Mouse (Mus musculus) forebrain, postnatal 0 days (tissue): ENCODE data around the gene Tmcc1. TPM values are rescaled to one million over a fixed set of nuclear protein-coding genes. Genes with fewer than 3 reads are reported as not detected.

Experiments
- ATAC-seq: fragments of 200-750 bp; cut with Nextera tagmentation; 2 replicates; pipeline ENCODE4 v1.8.0; 2017; ENCODE audit warnings: mild to moderate bottlenecking, moderate library complexity
- DNase-seq: peaks from one replicate; pipeline ENCODE4 v3.0.0-alpha.2; 2015
- H3K27ac ChIP-seq: fragments of 300-500 bp; sonication (generic); 2 replicates; pipeline ENCODE4 v1.5.1; 2014; ENCODE audit warnings: low read depth, mild to moderate bottlenecking, antibody characterized with exemption, low read length, moderate library complexity, mixed read lengths
- H3K27me3 ChIP-seq: fragments of 300-500 bp; sonication (generic); 2 replicates; pipeline ENCODE4 v1.6.1; 2014; ENCODE audit warnings: mild to moderate bottlenecking, low read length, mixed read lengths; ENCODE audit not compliant: insufficient read depth
- H3K36me3 ChIP-seq: fragments of 300-500 bp; sonication (generic); 2 replicates; pipeline ENCODE4 v1.6.1; 2014; ENCODE audit warnings: mild to moderate bottlenecking, moderate library complexity; ENCODE audit not compliant: insufficient read depth
- H3K4me1 ChIP-seq: fragments of 300-500 bp; sonication (generic); 2 replicates; pipeline ENCODE4 v1.6.1; 2014; ENCODE audit warnings: antibody characterized with exemption; ENCODE audit not compliant: insufficient read depth
- H3K4me2 ChIP-seq: fragments of 300-500 bp; sonication (generic); 2 replicates; pipeline ENCODE4 v1.6.1; 2014; ENCODE audit warnings: low read depth, mild to moderate bottlenecking, moderate library complexity
- H3K4me3 ChIP-seq: fragments of 300-500 bp; sonication (generic); 2 replicates; pipeline ENCODE4 v1.5.1; 2014; ENCODE audit warnings: low read depth, low read length, mixed read lengths
- H3K9ac ChIP-seq: fragments of 300-500 bp; sonication (generic); 2 replicates; pipeline ENCODE4 v1.6.1; 2014; ENCODE audit warnings: mild to moderate bottlenecking
- H3K9me3 ChIP-seq: fragments of 300-500 bp; sonication (generic); 2 replicates; pipeline ENCODE4 v1.6.1; 2016; ENCODE audit warnings: low read length
- CTCF ChIP-seq: sonication (generic); IDR thresholded peaks from 2 replicates; pipeline ENCODE4 v1.5.1; 2016; ENCODE audit warnings: antibody characterized with exemption, control low read depth, low read depth
- WGBS: fragments of 180-500 bp; shearing (Covaris S2); extraction: QIAGEN DNeasy Blood & Tissue Kit; methylation state at CpG from one replicate; pipeline ENCODE4 v1.1.7; 2014; 5-methylcytosine and 5-hydroxymethylcytosine counted together
- polyA plus RNA-seq: library from polyadenylated mRNA; unstranded; fragments of >200 nt; fragmentation: Nextera tagmentation; extraction: Ambion mirVana; gene quantifications from 2 replicates; pipeline ENCODE4 v1.2.1, GENCODE M21; 2015
- total RNA-seq: library from RNA; depleted of rRNA; stranded (reverse); fragments of >200 nt; gene quantifications from 2 replicates; pipeline ENCODE4 v1.2.3, GENCODE M21; 2014

The Tmcc1 gene
- total and polyA plus RNA-seq, 2 experiments from 2014 or later: 13.6 to 48.2 TPM

- peak; percentile 95 for ATAC-seq
- Histone ChIP-seq H3K4me3 (peak overlapping the region; percentile 69), H3K9me3 (no peaks in the 10 kb centered on the region), H3K36me3 (no peaks in the 10 kb centered on the region), H3K9ac (peak overlapping the region; percentile 79), H3K4me2 (peak overlapping the region; percentile 84), H3K27me3 (no peaks in the 10 kb centered on the region), H3K27ac (peak overlapping the region; percentile 80), H3K4me1 (no peaks in the 10 kb centered on the region; the same call in 1 of the 2 replicates)
- no peak for TF ChIP-seq CTCF
- 2% methylated on average over 29 of the region's 29 CpGs for WGBS
- DNase-seq: peak; percentile 71
These were observed 85.6 kb downstream of the Tmcc1 start for GRCm38 (mm10) chr6:116107471-116108358.

GRCm38 (mm10) chr6:116106967-116107470, 86.3 kb downstream of the Tmcc1 start:
- WGBS: 4% methylated on average over 6 of the region's 6 CpGs
- Histone ChIP-seq H3K4me1 (no peaks in the 10 kb centered on the region; the same call in 1 of the 2 replicates), H3K9me3 (no peaks in the 10 kb centered on the region), H3K9ac (peak overlapping the region; percentile 79), H3K27me3 (no peaks in the 10 kb centered on the region), H3K4me3 (peak overlapping the region; percentile 69), H3K36me3 (no peaks in the 10 kb centered on the region), H3K4me2 (peak overlapping the region; percentile 84), H3K27ac (peak overlapping the region; percentile 80)
- ATAC-seq (0 out of 2 replicates have a peak, but pooled peaks have one; percentile 3), DNase-seq (no peak)
- TF ChIP-seq CTCF: no peak

GRCm38 (mm10) chr6:116097579-116097978, 95.7 kb downstream of the Tmcc1 start:
- Histone ChIP-seq H3K9ac (no peak overlapping the region), H3K36me3 (no peaks in the 10 kb centered on the region)
- ATAC-seq: no peak

GRCm38 (mm10) chr6:116089402-116089801, 103.9 kb downstream of the Tmcc1 start:
- Histone ChIP-seq H3K9me3 (no peaks in the 10 kb centered on the region), H3K36me3 (no peaks in the 10 kb centered on the region), H3K9ac (no peak overlapping the region), H3K4me2 (no peak overlapping the region), H3K27me3 (no peaks in the 10 kb centered on the region), H3K27ac (no peak overlapping the region), H3K4me3 (no peak overlapping the region), H3K4me1 (no peaks in the 10 kb centered on the region)
- ATAC-seq (no peak), DNase-seq (no peak)
- TF ChIP-seq CTCF: no peak

More at GRCm38 (mm10) chr6:116097579-116097978, 95.7 kb downstream of the Tmcc1 start:
- no peaks in the 10 kb centered on the region for H3K4me1 ChIP-seq
- 87% methylated on average over 2 of the region's 2 CpGs for WGBS
- H3K27me3 ChIP-seq: no peaks in the 10 kb centered on the region
- no peaks in the 10 kb centered on the region for H3K9me3 ChIP-seq
- TF ChIP-seq CTCF: no peak
- no peak overlapping the region for H3K4me3 ChIP-seq
- H3K4me2 ChIP-seq: no peak overlapping the region
- no peak for DNase-seq
- no peak overlapping the region for H3K27ac ChIP-seq

- no peak overlapping the region for H3K4me2 ChIP-seq
- H3K9me3 ChIP-seq: no peaks in the 10 kb centered on the region
- TF ChIP-seq CTCF: no peak
- 94% methylated on average over 1 of the region's 1 CpGs for WGBS
- DNase-seq (no peak), ATAC-seq (no peak)
- H3K27me3 ChIP-seq: no peaks in the 10 kb centered on the region
- no peaks in the 10 kb centered on the region for H3K36me3 ChIP-seq
- no peak overlapping the region for H3K9ac ChIP-seq
- no peak overlapping the region for H3K27ac ChIP-seq
- no peak overlapping the region for H3K4me3 ChIP-seq
- H3K4me1 ChIP-seq: no peaks in the 10 kb centered on the region
These were observed 107.2 kb downstream of the Tmcc1 start for GRCm38 (mm10) chr6:116086036-116086435.

GRCm38 (mm10) chr6:116082239-116082638, 111.0 kb downstream of the Tmcc1 start:
- Histone ChIP-seq H3K9me3 (no peaks in the 10 kb centered on the region), H3K36me3 (no peaks in the 10 kb centered on the region), H3K27ac (no peak overlapping the region), H3K4me2 (no peak overlapping the region), H3K4me1 (no peaks in the 10 kb centered on the region), H3K4me3 (no peak overlapping the region), H3K9ac (no peak overlapping the region), H3K27me3 (no peaks in the 10 kb centered on the region)
- DNase-seq (no peak), ATAC-seq (no peak)
- WGBS: 78% methylated on average over 1 of the region's 1 CpGs
- no peak for TF ChIP-seq CTCF

GRCm38 (mm10) chr6:116081375-116081774, 111.9 kb downstream of the Tmcc1 start:
- H3K4me2 ChIP-seq: no peak overlapping the region
- H3K4me3 ChIP-seq: no peak overlapping the region
- 52% methylated on average over 2 of the region's 2 CpGs for WGBS
- H3K4me1 ChIP-seq: no peaks in the 10 kb centered on the region
- no peaks in the 10 kb centered on the region for H3K27me3 ChIP-seq
- H3K9me3 ChIP-seq: no peaks in the 10 kb centered on the region
- H3K36me3 ChIP-seq: no peaks in the 10 kb centered on the region
- ATAC-seq: no peak
- no peak overlapping the region for H3K9ac ChIP-seq
- H3K27ac ChIP-seq: no peak overlapping the region
- no peak for DNase-seq
- no peak for TF ChIP-seq CTCF
